Mouse (Mus musculus) thymus, postnatal 25 days (tissue): Measurements from ENCODE around the gene Ubash3b.
A peak's percentile ranks its signal among the peaks of the same experiment; 100 is the strongest.

Experiments used
- DNase-seq: peaks from one replicate; pipeline ENCODE4 v3.0.0; 2022

Gene Ubash3b

GRCm38 (mm10) chr9:41162363-41162762, 866 bp upstream of the Ubash3b start:
- DNase-seq, result no peak

- DNase-seq, result no peak
These were observed 841 bp downstream of the Ubash3b start for GRCm38 (mm10) chr9:41160536-41161176.

GRCm38 (mm10) chr9:41159223-41159622, 2.3 kb downstream of the Ubash3b start:
- DNase-seq, result no peak

- no peak for DNase-seq
These were observed 3.5 kb downstream of the Ubash3b start for GRCm38 (mm10) chr9:41157872-41158567.

- DNase-seq, result peak; percentile 54
These were observed 4.3 kb downstream of the Ubash3b start for GRCm38 (mm10) chr9:41157020-41157871.

- DNase-seq, result no peak
These were observed 4.8 kb downstream of the Ubash3b start for GRCm38 (mm10) chr9:41156720-41157019.

GRCm38 (mm10) chr9:41156006-41156719, 5.3 kb downstream of the Ubash3b start:
- DNase-seq, result no peak

GRCm38 (mm10) chr9:41153979-41154378, 7.5 kb downstream of the Ubash3b start:
- no peak for DNase-seq

GRCm38 (mm10) chr9:41153050-41153449, 8.4 kb downstream of the Ubash3b start:
- no peak for DNase-seq

- DNase-seq, result no peak
These were observed 10.0 kb downstream of the Ubash3b start for GRCm38 (mm10) chr9:41151491-41151890.

GRCm38 (mm10) chr9:41149896-41150295, 11.6 kb downstream of the Ubash3b start:
- DNase-seq, result no peak

GRCm38 (mm10) chr9:41149079-41149676, 12.3 kb downstream of the Ubash3b start:
- no peak for DNase-seq

- no peak for DNase-seq
These were observed 12.9 kb downstream of the Ubash3b start for GRCm38 (mm10) chr9:41148600-41148999.

- DNase-seq, result peak; percentile 28
These were observed 14.2 kb downstream of the Ubash3b start for GRCm38 (mm10) chr9:41147203-41147842.

GRCm38 (mm10) chr9:41143825-41144224, 17.7 kb downstream of the Ubash3b start:
- DNase-seq, result no peak

- no peak for DNase-seq
These were observed 18.4 kb downstream of the Ubash3b start for GRCm38 (mm10) chr9:41143115-41143514.

- no peak for DNase-seq
These were observed 20.5 kb downstream of the Ubash3b start for GRCm38 (mm10) chr9:41141026-41141425.

GRCm38 (mm10) chr9:41138987-41139808, 22.3 kb downstream of the Ubash3b start:
- no peak for DNase-seq

- no peak for DNase-seq
These were observed 24.6 kb downstream of the Ubash3b start for GRCm38 (mm10) chr9:41136691-41137467.

- no peak for DNase-seq
These were observed 25.2 kb downstream of the Ubash3b start for GRCm38 (mm10) chr9:41136273-41136672.
